ENCODE assay signal across 8 mouse cellular contexts in the genomic region with DNA sequence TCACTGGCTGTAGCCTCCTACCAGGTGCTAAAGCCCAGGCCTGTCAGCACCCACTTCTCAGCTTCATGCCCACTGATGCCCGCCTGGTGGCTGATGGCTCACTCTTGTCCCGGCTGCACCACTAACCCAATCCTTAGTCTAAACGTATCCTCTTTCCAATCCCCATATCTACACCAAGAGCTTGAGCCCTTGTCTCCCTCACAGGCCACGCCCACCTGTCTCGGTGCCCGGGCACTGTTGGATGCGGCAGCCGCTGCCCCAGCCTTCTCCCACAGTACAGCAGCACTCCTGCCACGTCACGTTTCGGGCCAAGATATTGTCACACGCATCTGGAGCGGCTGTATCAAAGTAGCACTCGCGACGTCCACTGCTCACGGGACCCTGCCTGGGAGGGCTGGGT. TPM values are rescaled to one million over a fixed set of nuclear protein-coding genes. Genes with fewer than 3 reads are reported as not detected.
DNase-seq lines count a peak whose midpoint lies in the region; ATAC-seq lines count a peak whose summit lies in the region.

No protein-coding gene starts in this region.

- no peak overlapping the region for H3K4me3 ChIP-seq in neural tube, embryonic 11.5 days (ENCODE audit: low read depth, low read length)
- no peak overlapping the region for H3K4me3 ChIP-seq in embryonic facial prominence, embryonic 11.5 days (ENCODE audit: low read depth, low read length)
- peak overlapping the region; percentile 13; the same call in 1 of the 2 replicates for H3K4me3 ChIP-seq in limb, embryonic 13.5 days
- H3K4me3 ChIP-seq in neural tube, embryonic 14.5 days (ENCODE audit: low read depth, low read length) = peak overlapping the region; percentile 24; the same call in 1 of the 2 replicates

- H3K36me3 ChIP-seq in neural tube, embryonic 11.5 days (ENCODE audit: control insufficient read depth, insufficient read depth, low read length) = no peaks in the 10 kb centered on the region
- H3K36me3 ChIP-seq in embryonic facial prominence, embryonic 11.5 days (replicated peaks; ENCODE audit: control insufficient read depth, insufficient read depth, low read depth, low read length) = no peaks in the 10 kb centered on the region
- H3K36me3 ChIP-seq in limb, embryonic 13.5 days = peaks cover 20% of the 10 kb centered on the region
- no peaks in the 10 kb centered on the region for H3K36me3 ChIP-seq in neural tube, embryonic 14.5 days (ENCODE audit: control insufficient read depth, insufficient read depth, low read length)

- 5% methylated on average over 17 of the region's 17 CpGs for WGBS in neural tube, embryonic 11.5 days
- WGBS in embryonic facial prominence, embryonic 11.5 days = 3% methylated on average over 17 of the region's 17 CpGs
- WGBS in limb, embryonic 13.5 days = 6% methylated on average over 17 of the region's 17 CpGs
- 6% methylated on average over 17 of the region's 17 CpGs for WGBS in neural tube, embryonic 14.5 days

- H3K9me3 ChIP-seq in neural tube, embryonic 11.5 days (ENCODE audit: control insufficient read depth, low read length) = no peaks in the 10 kb centered on the region
- H3K9me3 ChIP-seq in embryonic facial prominence, embryonic 11.5 days (replicated peaks; ENCODE audit: control insufficient read depth, low read length) = peaks cover 4% of the 10 kb centered on the region; the same call in 1 of the 2 replicates
- peaks cover 11% of the 10 kb centered on the region for H3K9me3 ChIP-seq in limb, embryonic 13.5 days
- no peaks in the 10 kb centered on the region for H3K9me3 ChIP-seq in neural tube, embryonic 14.5 days (ENCODE audit: control insufficient read depth, low read length)

- peaks cover 12% of the 10 kb centered on the region for H3K27me3 ChIP-seq in neural tube, embryonic 11.5 days (ENCODE audit: control insufficient read depth, insufficient read depth, low read length)
- peaks cover 11% of the 10 kb centered on the region for H3K27me3 ChIP-seq in embryonic facial prominence, embryonic 11.5 days (ENCODE audit: control insufficient read depth, insufficient read depth, low read length)
- H3K27me3 ChIP-seq in limb, embryonic 13.5 days = peaks cover 31% of the 10 kb centered on the region
- H3K27me3 ChIP-seq in neural tube, embryonic 14.5 days (ENCODE audit: control insufficient read depth, insufficient read depth, low read length) = no peaks in the 10 kb centered on the region

- intact Hi-C loops in heart, postnatal 10 days (cut with DNase I) = no loop called here

- no peak overlapping the region for H3K27ac ChIP-seq in neural tube, embryonic 11.5 days (ENCODE audit: low read depth, low read length)
- no peak overlapping the region for H3K27ac ChIP-seq in embryonic facial prominence, embryonic 11.5 days (replicated peaks; ENCODE audit: low read depth, low read length)
- H3K27ac ChIP-seq in limb, embryonic 13.5 days = no peak overlapping the region
- no peak overlapping the region for H3K27ac ChIP-seq in neural tube, embryonic 14.5 days (ENCODE audit: low read depth, low read length)

- H3K4me2 ChIP-seq in neural tube, embryonic 11.5 days (ENCODE audit: low read depth) = peak overlapping the region; percentile 30
- peak overlapping the region; percentile 30; the same call in 1 of the 2 replicates for H3K4me2 ChIP-seq in embryonic facial prominence, embryonic 11.5 days (ENCODE audit: low read depth, low read length)
- H3K4me2 ChIP-seq in limb, embryonic 13.5 days (replicated peaks) = peak overlapping the region; percentile 50
- H3K4me2 ChIP-seq in neural tube, embryonic 14.5 days (ENCODE audit: low read depth, low read length) = peak overlapping the region; percentile 45

- no peak for ATAC-seq in neural tube, embryonic 11.5 days (ENCODE audit: insufficient read depth, low FRiP score, low TSS enrichment)
- ATAC-seq in embryonic facial prominence, embryonic 11.5 days (replicated peaks; ENCODE audit: insufficient number of reproducible peaks, low FRiP score, low TSS enrichment, low read depth) = 0 out of 2 replicates have a peak, but pooled peaks have one; percentile 36
- no peak for ATAC-seq in limb, embryonic 13.5 days (ENCODE audit: low FRiP score, low read depth)
- ATAC-seq in neural tube, embryonic 14.5 days (ENCODE audit: low read depth) = peak; percentile 60; the same call in 1 of the 2 replicates

- H3K9ac ChIP-seq in neural tube, embryonic 11.5 days (ENCODE audit: low read length) = no peak overlapping the region
- H3K9ac ChIP-seq in embryonic facial prominence, embryonic 11.5 days (replicated peaks; ENCODE audit: low read length) = no peak overlapping the region; the same call in 1 of the 2 replicates
- H3K9ac ChIP-seq in limb, embryonic 13.5 days = no peak overlapping the region
- H3K9ac ChIP-seq in neural tube, embryonic 14.5 days (replicated peaks; ENCODE audit: low read depth, low read length) = peak overlapping the region; percentile 21; the same call in 1 of the 2 replicates

- no peaks in the 10 kb centered on the region for H3K4me1 ChIP-seq in neural tube, embryonic 11.5 days (ENCODE audit: control insufficient read depth, insufficient read depth, low read length)
- peaks cover 3% of the 10 kb centered on the region for H3K4me1 ChIP-seq in embryonic facial prominence, embryonic 11.5 days (ENCODE audit: control insufficient read depth, insufficient read depth, low read length)
- H3K4me1 ChIP-seq in limb, embryonic 13.5 days = peaks cover 15% of the 10 kb centered on the region
- H3K4me1 ChIP-seq in neural tube, embryonic 14.5 days (ENCODE audit: control insufficient read depth, insufficient read depth, low read length) = no peaks in the 10 kb centered on the region

- DNase-seq in neural tube, embryonic 11.5 days (ENCODE audit: low spot score) = no peak
- no peak for DNase-seq in neural tube, embryonic 10.5 days (ENCODE audit: extremely low spot score, low spot score)
- DNase-seq in embryonic facial prominence, embryonic 11.5 days (ENCODE audit: low spot score) = no peak
- peak; percentile 76 to 79 for DNase-seq in heart, postnatal 10 days
- no peak for DNase-seq in thymus, postnatal 0 days (ENCODE audit: low spot score)
- DNase-seq in right cerebral cortex, postnatal 14 days = no peak

RNA-seq across cellular contexts. Expression of a gene that starts 27.2 kb away (rescaled TPM):
- 7.0 and 8.0 TPM in 2 replicates for polyA plus RNA-seq in neural tube, embryonic 11.5 days (2014; fragmentation: Nextera tagmentation; extraction: Ambion mirVana)
- 6.3 and 6.6 TPM in 2 replicates for polyA plus RNA-seq in embryonic facial prominence, embryonic 11.5 days (2014; fragmentation: Nextera tagmentation; extraction: Ambion mirVana)
- total RNA-seq in heart, postnatal 10 days (2021) = 100 to 1,000 TPM; 387 to 393 TPM
- 25.8 and 29.3 TPM in 2 replicates for polyA plus RNA-seq in limb, embryonic 13.5 days (2015; fragmentation: Nextera tagmentation; extraction: Ambion mirVana)
- 5.8 and 11.5 TPM in 2 replicates for polyA plus RNA-seq in neural tube, embryonic 14.5 days (2014; fragmentation: Nextera tagmentation; extraction: Ambion mirVana)
- polyA plus RNA-seq in thymus, postnatal 0 days (2015; fragmentation: Nextera tagmentation; extraction: Ambion mirVana) = 3.6 and 5.6 TPM in 2 replicates

RNA-seq across cellular contexts. Expression of a gene that starts 45.5 kb away (rescaled TPM):
- 52.8 and 55.2 TPM in 2 replicates for polyA plus RNA-seq in neural tube, embryonic 11.5 days (2014; fragmentation: Nextera tagmentation; extraction: Ambion mirVana)
- 50.2 and 57.5 TPM in 2 replicates for polyA plus RNA-seq in embryonic facial prominence, embryonic 11.5 days (2014; fragmentation: Nextera tagmentation; extraction: Ambion mirVana)
- total RNA-seq in heart, postnatal 10 days (2021) = 10 to 100 TPM; 13.8 to 17.5 TPM
- 49.2 and 54.5 TPM in 2 replicates for polyA plus RNA-seq in limb, embryonic 13.5 days (2015; fragmentation: Nextera tagmentation; extraction: Ambion mirVana)
- 29.6 and 35.6 TPM in 2 replicates for polyA plus RNA-seq in neural tube, embryonic 14.5 days (2014; fragmentation: Nextera tagmentation; extraction: Ambion mirVana)
- polyA plus RNA-seq in thymus, postnatal 0 days (2015; fragmentation: Nextera tagmentation; extraction: Ambion mirVana) = 45.1 and 46.3 TPM in 2 replicates

RNA-seq across cellular contexts. Expression of a gene that starts 46.9 kb away (rescaled TPM):
- not detected in 2 replicates for polyA plus RNA-seq in neural tube, embryonic 11.5 days (2014; fragmentation: Nextera tagmentation; extraction: Ambion mirVana)
- 0.45 TPM in 1 of 2 replicates, not detected in the other for polyA plus RNA-seq in embryonic facial prominence, embryonic 11.5 days (2014; fragmentation: Nextera tagmentation; extraction: Ambion mirVana)
- total RNA-seq in heart, postnatal 10 days (2021) = under 1 TPM in 1 of 2 experiments, not detected in 1; 0.99 TPM
- polyA plus RNA-seq in limb, embryonic 13.5 days (2015; fragmentation: Nextera tagmentation; extraction: Ambion mirVana) = not detected in 2 replicates
- polyA plus RNA-seq in neural tube, embryonic 14.5 days (2014; fragmentation: Nextera tagmentation; extraction: Ambion mirVana) = not detected in 2 replicates
- polyA plus RNA-seq in thymus, postnatal 0 days (2015; fragmentation: Nextera tagmentation; extraction: Ambion mirVana) = 0.44 TPM in 1 of 2 replicates, not detected in the other

RNA-seq across cellular contexts. Expression of a gene that starts 52.1 kb away (rescaled TPM):
- 21.6 and 21.7 TPM in 2 replicates for polyA plus RNA-seq in neural tube, embryonic 11.5 days (2014; fragmentation: Nextera tagmentation; extraction: Ambion mirVana)
- 9.5 and 11.2 TPM in 2 replicates for polyA plus RNA-seq in embryonic facial prominence, embryonic 11.5 days (2014; fragmentation: Nextera tagmentation; extraction: Ambion mirVana)
- total RNA-seq in heart, postnatal 10 days (2021) = 10 to 100 TPM; 10.7 to 13.8 TPM
- polyA plus RNA-seq in limb, embryonic 13.5 days (2015; fragmentation: Nextera tagmentation; extraction: Ambion mirVana) = 32.3 and 34.1 TPM in 2 replicates
- polyA plus RNA-seq in neural tube, embryonic 14.5 days (2014; fragmentation: Nextera tagmentation; extraction: Ambion mirVana) = 22.6 and 27.9 TPM in 2 replicates
- 3.2 and 3.5 TPM in 2 replicates for polyA plus RNA-seq in thymus, postnatal 0 days (2015; fragmentation: Nextera tagmentation; extraction: Ambion mirVana)

Comparison
In these comparisons a context has a peak if more than half of its experiments do, and no peak if none do; other contexts are left out.
1. ATAC-seq: peak in embryonic facial prominence, embryonic 11.5 days (single experiment) and neural tube, embryonic 14.5 days (single experiment); none in neural tube, embryonic 11.5 days (single experiment) and limb, embryonic 13.5 days (single experiment).
2. H3K4me3 ChIP-seq: peak in limb, embryonic 13.5 days (single experiment) and neural tube, embryonic 14.5 days (single experiment); none in neural tube, embryonic 11.5 days (single experiment) and embryonic facial prominence, embryonic 11.5 days (single experiment).
3. DNase-seq: peak in heart, postnatal 10 days (2 of 2); none in neural tube, embryonic 11.5 days (single experiment), neural tube, embryonic 10.5 days (single experiment), embryonic facial prominence, embryonic 11.5 days (single experiment), thymus, postnatal 0 days (single experiment) and right cerebral cortex, postnatal 14 days (single experiment).
4. Peak in every context shown above with its lines, with median percentiles within 50 percentile points of each other: H3K4me2 ChIP-seq.